Mouse (Mus musculus) liver, embryonic 12.5 days (tissue): ENCODE data around the gene Foxp2. TPM values are rescaled to one million over a fixed set of nuclear protein-coding genes. Genes with fewer than 3 reads are reported as not detected.

Source experiments
- ATAC-seq: fragments of 200-750 bp; cut with Nextera tagmentation; 2 replicates; pipeline ENCODE4 v1.8.0; 2017; ENCODE audit warnings: moderate number of reproducible peaks, mild to moderate bottlenecking, moderate library complexity
- H3K27ac ChIP-seq: fragments of 300-500 bp; sonication (generic); 2 replicates; pipeline ENCODE4 v1.5.1; 2016; ENCODE audit warnings: mild to moderate bottlenecking
- H3K27me3 ChIP-seq: fragments of 300-500 bp; sonication (generic); replicated peaks from 2 replicates; pipeline ENCODE4 v1.6.1; 2016; ENCODE audit warnings: mild to moderate bottlenecking, moderate library complexity
- H3K36me3 ChIP-seq: fragments of 300-500 bp; sonication (generic); 2 replicates; pipeline ENCODE4 v1.6.1; 2016; ENCODE audit warnings: mild to moderate bottlenecking, moderate library complexity
- H3K4me1 ChIP-seq: fragments of 300-500 bp; sonication (generic); 2 replicates; pipeline ENCODE4 v1.6.1; 2016
- H3K4me2 ChIP-seq: fragments of 300-500 bp; sonication (generic); 2 replicates; pipeline ENCODE4 v1.6.1; 2016; ENCODE audit warnings: mild to moderate bottlenecking, moderate library complexity
- H3K4me3 ChIP-seq: fragments of 300-500 bp; sonication (generic); 2 replicates; pipeline ENCODE4 v1.5.1; 2016; ENCODE audit warnings: mild to moderate bottlenecking, moderate library complexity
- H3K9ac ChIP-seq: fragments of 300-500 bp; sonication (generic); 2 replicates; pipeline ENCODE4 v1.6.1; 2016; ENCODE audit warnings: mild to moderate bottlenecking, moderate library complexity
- H3K9me3 ChIP-seq: fragments of 300-500 bp; sonication (generic); replicated peaks from 2 replicates; pipeline ENCODE4 v1.6.1; 2016; ENCODE audit warnings: mild to moderate bottlenecking, moderate library complexity
- WGBS: fragments of 180-500 bp; shearing (Covaris S2); methylation state at CpG from one replicate; pipeline ENCODE4 v1.1.7; 2016; ENCODE audit not compliant: insufficient replicate concordance; 5-methylcytosine and 5-hydroxymethylcytosine counted together
- polyA plus RNA-seq: library from polyadenylated mRNA; unstranded; fragments of >200 nt; fragmentation: Nextera tagmentation; extraction: Ambion mirVana; gene quantifications from 2 replicates; pipeline ENCODE4 v1.2.1, GENCODE M21; 2016

Gene Foxp2
- 1.4 and 1.7 TPM in 2 replicates for polyA plus RNA-seq

DNA sequence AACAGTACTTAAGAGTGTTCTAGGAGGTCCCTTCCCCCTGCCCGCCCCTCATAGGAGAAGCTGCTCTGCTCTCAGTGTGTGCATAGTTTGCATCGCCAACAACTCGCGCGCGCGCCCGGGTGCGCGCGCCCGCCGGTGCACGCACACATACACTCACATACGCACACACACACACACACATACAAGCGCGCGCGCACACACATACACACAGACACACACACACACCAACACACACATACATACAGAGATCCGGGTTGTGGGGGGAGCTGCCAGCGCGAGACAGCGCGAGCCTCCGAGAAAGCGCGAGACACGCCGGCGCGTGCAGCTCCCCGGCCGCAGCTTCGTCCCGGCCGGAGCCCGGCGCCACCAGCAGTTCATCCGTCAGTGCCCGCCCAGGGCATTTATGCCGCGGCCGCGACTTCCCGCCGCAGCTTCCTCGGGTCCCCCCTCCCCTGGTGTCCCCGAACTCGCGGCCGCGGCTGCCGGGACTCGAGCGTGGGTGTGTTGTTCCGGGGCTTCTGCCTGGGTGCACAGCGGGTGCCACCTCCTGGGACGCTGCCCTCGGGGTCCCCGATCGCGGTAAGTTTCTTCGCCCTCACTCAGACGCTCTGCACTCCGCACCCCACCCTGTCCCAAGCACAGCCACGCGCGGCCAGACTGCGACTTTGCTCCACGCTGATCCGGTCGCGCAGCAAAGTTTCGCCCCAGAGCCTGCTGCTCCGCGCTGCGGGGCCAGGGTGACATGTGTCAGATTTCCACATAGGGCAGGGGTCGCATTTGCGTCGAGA, at the start of gene Foxp2:
TSS of gene Foxp2 (plus strand) at position 167 of the 788 bp plus-strand sequence.
- H3K27me3 ChIP-seq, result peaks cover 63% of the 10 kb centered on the region
- peak; percentile 65 for ATAC-seq
- no peak within 1 kb of the TSS for H3K27ac ChIP-seq
- H3K4me1 ChIP-seq, result peaks cover 5% of the 10 kb centered on the region; the same call in 1 of the 2 replicates
- 0 out of 2 replicates have a peak within 1 kb of the TSS, but pooled peaks have one; percentile 31 for H3K9ac ChIP-seq
- peak within 1 kb of the TSS; percentile 58 for H3K4me3 ChIP-seq
- H3K4me2 ChIP-seq, result peak within 1 kb of the TSS; percentile 71
- under 1% methylated on average over 71 of the region's 80 CpGs for WGBS
- no peaks in the 10 kb centered on the region for H3K9me3 ChIP-seq
- H3K36me3 ChIP-seq, result no peaks in the 10 kb centered on the region

- Histone ChIP-seq H3K27me3 (no peaks in the 10 kb centered on the region), H3K4me3 (no peak overlapping the region), H3K9ac (no peak overlapping the region), H3K4me1 (no peaks in the 10 kb centered on the region), H3K36me3 (no peaks in the 10 kb centered on the region), H3K9me3 (no peaks in the 10 kb centered on the region), H3K4me2 (no peak overlapping the region), H3K27ac (no peak overlapping the region)
- ATAC-seq, result no peak
These were observed 15.9 kb upstream of the Foxp2 start for GRCm38 (mm10) chr6:14885199-14885598.

DNA sequence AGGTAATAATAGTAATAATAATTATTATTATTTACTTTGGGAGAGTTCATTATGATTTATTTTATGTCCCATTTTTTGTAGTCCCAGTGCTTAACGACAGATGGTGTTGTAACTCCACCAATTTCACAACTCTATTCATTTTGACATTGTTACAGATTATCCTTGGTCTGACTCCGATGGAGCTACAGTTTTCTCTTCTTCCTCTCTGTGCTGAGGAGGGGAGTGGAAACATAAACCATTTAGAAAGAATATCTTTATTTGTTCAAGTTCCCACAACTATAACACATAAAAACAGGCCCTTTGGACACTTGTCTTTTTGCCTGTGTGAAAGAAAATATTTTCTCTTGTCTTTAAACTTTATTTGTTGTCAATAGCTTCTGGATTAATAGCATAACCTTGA, 4.1 kb upstream of the Foxp2 start:
- no peak overlapping the region for H3K4me3 ChIP-seq
- no peaks in the 10 kb centered on the region for H3K9me3 ChIP-seq
- H3K4me1 ChIP-seq, result peaks cover 5% of the 10 kb centered on the region; the same call in 1 of the 2 replicates
- H3K36me3 ChIP-seq, result no peaks in the 10 kb centered on the region
- H3K27ac ChIP-seq, result no peak overlapping the region
- no peak overlapping the region for H3K4me2 ChIP-seq
- WGBS, result 17% methylated on average over 2 of the region's 2 CpGs
- no peak overlapping the region for H3K9ac ChIP-seq
- no peak for ATAC-seq
- H3K27me3 ChIP-seq, result peaks cover 45% of the 10 kb centered on the region

GRCm38 (mm10) chr6:14898096-14898855, 2.9 kb upstream of the Foxp2 start:
- Histone ChIP-seq H3K4me3 (peak overlapping the region; percentile 13; the same call in 1 of the 2 replicates), H3K9ac (no peak overlapping the region), H3K4me1 (peaks cover 5% of the 10 kb centered on the region; the same call in 1 of the 2 replicates)

DNA sequence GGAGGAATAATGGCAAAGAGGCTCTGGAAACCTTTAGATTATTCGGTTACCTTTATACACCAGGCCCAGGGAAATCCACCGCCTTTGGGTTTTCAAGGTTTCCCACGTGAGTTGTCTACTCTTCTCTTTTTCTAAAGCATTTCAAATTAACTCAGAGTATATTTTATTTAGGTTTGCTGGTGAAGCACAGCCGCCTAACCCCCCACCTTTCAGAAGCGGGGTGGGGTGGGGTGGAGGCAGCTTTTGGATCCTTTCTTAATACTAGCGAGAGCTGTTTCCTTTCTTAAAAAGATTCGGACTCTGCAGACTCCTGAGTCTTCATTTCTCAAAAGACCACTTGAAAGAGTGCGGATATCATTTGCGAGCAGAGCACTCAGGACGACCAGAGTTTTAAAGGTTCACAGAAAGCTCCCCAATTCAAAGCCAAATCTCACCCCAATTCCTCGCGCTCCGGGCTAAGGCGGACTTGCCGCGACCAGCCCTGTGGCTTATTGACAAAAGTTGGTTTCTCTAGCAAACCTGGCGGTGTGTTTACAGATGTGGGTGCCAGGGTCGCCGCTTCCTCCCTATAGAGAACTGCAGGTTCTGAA, 2.0 kb upstream of the Foxp2 start:
- H3K9me3 ChIP-seq, result no peaks in the 10 kb centered on the region
- peaks cover 63% of the 10 kb centered on the region for H3K27me3 ChIP-seq

More at GRCm38 (mm10) chr6:14898096-14898855, 2.9 kb upstream of the Foxp2 start:
- WGBS, result 5% methylated on average over 31 of the region's 31 CpGs
- no peak for ATAC-seq
- no peak overlapping the region for H3K27ac ChIP-seq
- peak overlapping the region; percentile 46 for H3K4me2 ChIP-seq
- peaks cover 58% of the 10 kb centered on the region for H3K27me3 ChIP-seq
- H3K36me3 ChIP-seq, result no peaks in the 10 kb centered on the region
- no peaks in the 10 kb centered on the region for H3K9me3 ChIP-seq

DNA sequence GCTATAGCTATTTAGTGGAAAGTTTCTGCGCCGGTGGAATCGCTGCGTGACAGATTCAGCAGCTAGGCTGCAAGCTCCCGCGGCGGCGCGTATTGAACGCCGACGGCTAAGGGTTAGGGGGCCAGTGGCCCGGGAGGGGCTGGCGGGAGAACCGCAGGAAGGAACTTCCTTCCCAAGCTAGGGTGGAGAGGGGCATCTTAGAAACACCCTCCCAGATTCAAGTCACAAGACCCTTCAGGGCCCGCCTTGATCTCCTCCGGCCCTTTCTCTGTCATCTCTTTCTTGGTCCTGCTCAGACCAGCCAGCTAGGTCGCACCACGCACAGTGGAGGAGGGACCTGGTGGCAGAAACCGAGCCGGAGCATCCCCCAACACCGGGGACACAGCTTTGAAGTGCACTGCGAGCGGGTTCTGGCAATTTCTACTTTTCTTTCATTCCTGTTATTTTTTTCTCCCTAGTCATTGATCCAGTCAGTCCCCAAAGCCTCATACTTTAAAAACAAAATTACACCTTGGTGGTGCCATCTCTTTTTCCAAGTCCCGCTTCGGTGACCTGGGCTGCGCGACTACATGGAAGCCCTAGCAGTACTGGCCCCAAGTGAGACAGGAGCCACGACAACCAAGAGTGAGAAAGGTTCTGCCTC, 1.1 kb upstream of the Foxp2 start:
- Histone ChIP-seq H3K9me3 (no peaks in the 10 kb centered on the region), H3K27ac (no peak overlapping the region), H3K4me3 (peak overlapping the region; percentile 58), H3K36me3 (no peaks in the 10 kb centered on the region), H3K9ac (peak overlapping the region; percentile 17; the same call in 1 of the 2 replicates), H3K27me3 (peaks cover 63% of the 10 kb centered on the region), H3K4me1 (peaks cover 5% of the 10 kb centered on the region; the same call in 1 of the 2 replicates), H3K4me2 (peak overlapping the region; percentile 71)
- ATAC-seq, result no peak
- 2% methylated on average over 29 of the region's 29 CpGs for WGBS

More for the DNA sequence above, 2.0 kb upstream of the Foxp2 start:
- no peak for ATAC-seq
- Histone ChIP-seq H3K4me2 (peak overlapping the region; percentile 71), H3K9ac (no peak overlapping the region), H3K27ac (no peak overlapping the region), H3K36me3 (no peaks in the 10 kb centered on the region), H3K4me1 (peaks cover 5% of the 10 kb centered on the region; the same call in 1 of the 2 replicates), H3K4me3 (0 out of 2 replicates have a peak overlapping the region, but pooled peaks have one; percentile 58)
- WGBS, result 4% methylated on average over 19 of the region's 19 CpGs

DNA sequence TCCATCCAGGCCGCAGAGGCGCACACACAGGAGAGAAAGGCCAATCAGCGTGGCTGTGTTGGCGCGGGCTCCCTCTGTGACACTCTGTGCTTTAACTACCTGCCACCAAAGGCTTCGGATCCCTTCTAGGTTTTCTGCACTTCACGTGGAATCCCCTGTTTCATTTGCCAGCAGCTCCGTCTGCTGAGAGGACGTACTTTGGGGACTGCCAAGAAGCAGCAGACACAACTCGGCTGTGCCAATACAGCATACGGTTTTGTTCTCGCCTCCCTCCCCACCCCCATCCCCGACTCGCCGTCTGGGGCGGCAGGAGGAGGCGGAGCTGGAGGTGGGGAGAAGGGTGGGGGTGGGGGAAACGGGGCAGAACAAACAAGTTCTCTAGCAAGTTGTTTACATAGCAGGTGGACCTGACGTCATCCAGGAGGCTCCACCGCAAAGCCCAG, 549 bp upstream of the Foxp2 start:
- ATAC-seq, result peak; percentile 58
- Histone ChIP-seq H3K27me3 (peaks cover 63% of the 10 kb centered on the region), H3K27ac (no peak overlapping the region), H3K4me3 (peak overlapping the region; percentile 58), H3K9ac (no peak overlapping the region), H3K36me3 (no peaks in the 10 kb centered on the region), H3K9me3 (no peaks in the 10 kb centered on the region), H3K4me2 (peak overlapping the region; percentile 71), H3K4me1 (peaks cover 5% of the 10 kb centered on the region; the same call in 1 of the 2 replicates)
- WGBS, result 2% methylated on average over 20 of the region's 20 CpGs

DNA sequence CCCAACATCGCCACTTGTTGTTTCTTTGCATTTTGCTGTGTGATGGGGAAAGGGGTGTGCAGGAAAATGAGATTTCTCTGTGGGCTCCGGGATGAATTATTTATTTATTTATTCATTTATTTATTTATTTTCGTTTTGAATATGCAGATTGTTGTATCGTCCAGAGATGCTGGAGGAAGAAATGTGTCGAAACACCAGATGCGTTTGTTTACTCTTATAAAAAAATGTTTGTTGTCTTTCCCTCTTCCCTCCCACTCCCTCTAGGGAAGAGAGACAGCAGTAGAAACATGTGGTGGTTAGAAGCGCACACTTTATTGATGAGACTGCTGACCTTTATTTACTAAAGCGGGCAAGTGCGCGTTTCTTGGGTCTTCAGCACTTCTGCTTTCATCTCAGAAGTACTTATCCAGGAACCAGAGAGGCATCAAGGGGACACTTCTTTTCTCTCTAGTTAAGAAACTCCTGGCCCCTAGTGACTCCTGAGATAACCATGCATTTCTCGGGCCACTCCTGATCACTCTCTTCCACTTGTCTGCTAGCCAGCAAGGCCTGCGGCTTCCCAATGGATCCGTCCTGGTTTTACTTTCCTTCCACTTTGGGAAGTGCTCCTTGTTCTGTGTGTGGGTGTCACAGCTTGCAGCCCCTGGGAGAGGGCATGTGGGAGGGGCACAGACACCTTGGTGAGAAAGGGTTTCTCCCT, 972 bp downstream of the Foxp2 start:
- 4% methylated on average over 13 of the region's 13 CpGs for WGBS
- no peak overlapping the region for H3K9ac ChIP-seq
- H3K27ac ChIP-seq, result no peak overlapping the region
- H3K4me2 ChIP-seq, result peak overlapping the region; percentile 71
- peak overlapping the region; percentile 58 for H3K4me3 ChIP-seq
- no peak for ATAC-seq
- no peaks in the 10 kb centered on the region for H3K9me3 ChIP-seq
- peaks cover 5% of the 10 kb centered on the region; the same call in 1 of the 2 replicates for H3K4me1 ChIP-seq
- no peaks in the 10 kb centered on the region for H3K36me3 ChIP-seq
- peaks cover 63% of the 10 kb centered on the region for H3K27me3 ChIP-seq

- no peaks in the 10 kb centered on the region for H3K9me3 ChIP-seq
- no peak for ATAC-seq
- H3K27me3 ChIP-seq, result peaks cover 54% of the 10 kb centered on the region
- H3K36me3 ChIP-seq, result no peaks in the 10 kb centered on the region
- no peak overlapping the region for H3K9ac ChIP-seq
- peaks cover 5% of the 10 kb centered on the region; the same call in 1 of the 2 replicates for H3K4me1 ChIP-seq
- WGBS, result 18% methylated on average over 5 of the region's 5 CpGs
- no peak overlapping the region for H3K4me3 ChIP-seq
- H3K27ac ChIP-seq, result no peak overlapping the region
- H3K4me2 ChIP-seq, result no peak overlapping the region
These were observed 2.3 kb downstream of the Foxp2 start for GRCm38 (mm10) chr6:14903271-14903965.

DNA sequence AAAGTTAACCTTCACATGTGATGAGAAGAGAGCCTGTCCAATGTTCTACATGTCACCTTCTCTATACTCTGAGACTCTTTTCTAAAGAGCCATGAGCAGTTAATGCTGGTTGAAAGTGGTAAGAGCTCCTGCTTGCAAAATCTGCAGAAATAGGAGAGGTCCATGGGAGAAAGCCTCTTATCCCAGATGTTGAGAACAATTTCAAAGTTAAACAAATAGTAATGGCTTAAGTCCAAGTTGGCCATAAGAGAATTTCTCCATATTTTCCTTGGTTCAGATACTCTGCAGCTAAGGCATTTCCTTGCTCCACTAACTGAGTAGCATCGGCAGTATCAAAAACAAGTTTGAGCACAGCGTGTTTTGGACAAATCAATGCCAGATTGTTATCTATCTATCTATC, 13.9 kb downstream of the Foxp2 start:
- whole genome bisulfite sequencing, result 77% methylated on average over 2 of the region's 2 CpGs
- no peaks in the 10 kb centered on the region for H3K9me3 ChIP-seq
- no peak overlapping the region for H3K4me3 ChIP-seq
- no peak for ATAC-seq
- no peak overlapping the region for H3K27ac ChIP-seq
- H3K4me1 ChIP-seq, result no peaks in the 10 kb centered on the region
- no peaks in the 10 kb centered on the region for H3K36me3 ChIP-seq
- H3K4me2 ChIP-seq, result no peak overlapping the region
- no peak overlapping the region for H3K9ac ChIP-seq
- H3K27me3 ChIP-seq, result no peaks in the 10 kb centered on the region
